Mouse (Mus musculus) intestine, postnatal 0 days (tissue): ENCODE data around the gene Chka. TPM values are rescaled to one million over a fixed set of nuclear protein-coding genes. Genes with fewer than 3 reads are reported as not detected.

Experiments
- ATAC-seq: fragments of 200-750 bp; cut with Nextera tagmentation; 2 replicates; pipeline ENCODE4 v1.8.0; 2017; ENCODE audit warnings: mild to moderate bottlenecking, moderate TSS enrichment, moderate library complexity
- H3K27ac ChIP-seq: fragments of 300-500 bp; sonication (generic); 2 replicates; pipeline ENCODE4 v1.5.1; 2014; ENCODE audit warnings: mild to moderate bottlenecking, low read depth, low read length, moderate library complexity
- H3K27me3 ChIP-seq: fragments of 300-500 bp; sonication (generic); replicated peaks from 2 replicates; pipeline ENCODE4 v1.6.1; 2014; ENCODE audit warnings: low read length, mixed read lengths; ENCODE audit not compliant: control insufficient read depth, insufficient read depth
- H3K36me3 ChIP-seq: fragments of 300-500 bp; sonication (generic); 2 replicates; pipeline ENCODE4 v1.6.1; 2014; ENCODE audit warnings: mild to moderate bottlenecking, moderate library complexity; ENCODE audit not compliant: control insufficient read depth, insufficient read depth
- H3K4me1 ChIP-seq: fragments of 300-500 bp; sonication (generic); replicated peaks from 2 replicates; pipeline ENCODE4 v1.6.1; 2014; ENCODE audit warnings: antibody characterized with exemption, low read length, mixed read lengths; ENCODE audit not compliant: control insufficient read depth, insufficient read depth
- H3K4me2 ChIP-seq: fragments of 300-500 bp; sonication (generic); replicated peaks from 2 replicates; pipeline ENCODE4 v1.6.1; 2014; ENCODE audit warnings: low read depth, mild to moderate bottlenecking, moderate library complexity
- H3K4me3 ChIP-seq: fragments of 300-500 bp; sonication (generic); 2 replicates; pipeline ENCODE4 v1.5.1; 2014; ENCODE audit warnings: low read depth, low read length
- H3K9ac ChIP-seq: fragments of 300-500 bp; sonication (generic); 2 replicates; pipeline ENCODE4 v1.6.1; 2014; ENCODE audit warnings: mild to moderate bottlenecking, low read depth, low read length
- H3K9me3 ChIP-seq: fragments of 300-500 bp; sonication (generic); 2 replicates; pipeline ENCODE4 v1.6.1; 2016; ENCODE audit warnings: mixed run types; ENCODE audit not compliant: control insufficient read depth
- CTCF ChIP-seq: sonication (generic); IDR thresholded peaks from 2 replicates; pipeline ENCODE4 v1.5.1; 2016; ENCODE audit warnings: low read depth, mild to moderate bottlenecking, control low read depth, antibody characterized with exemption, moderate library complexity
- WGBS: fragments of 180-500 bp; shearing (Covaris S2); extraction: QIAGEN DNeasy Blood & Tissue Kit; methylation state at CpG from one replicate; pipeline ENCODE4 v1.1.7; 2014; 5-methylcytosine and 5-hydroxymethylcytosine counted together
- polyA plus RNA-seq: library from polyadenylated mRNA; unstranded; fragments of >200 nt; fragmentation: Nextera tagmentation; extraction: Ambion mirVana; gene quantifications from 2 replicates; pipeline ENCODE4 v1.2.1, GENCODE M21; 2015

Chka gene
- polyA plus RNA-seq, 1 experiment from 2014 or later = 113 TPM

- Histone ChIP-seq H3K4me1 (peaks cover 15% of the 10 kb centered on the region; the same call in 1 of the 2 replicates), H3K4me2 (peak overlapping the region; percentile 51; the same call in 1 of the 2 replicates), H3K27ac (0 out of 2 replicates have a peak overlapping the region, but pooled peaks have one; percentile 55), H3K27me3 (no peaks in the 10 kb centered on the region), H3K4me3 (no peak overlapping the region), H3K9me3 (no peaks in the 10 kb centered on the region), H3K9ac (no peak overlapping the region), H3K36me3 (no peaks in the 10 kb centered on the region; the same call in 1 of the 2 replicates)
- no peak for TF ChIP-seq CTCF
- WGBS = 79% methylated on average over 4 of the region's 4 CpGs
- ATAC-seq = no peak
Observed at GRCm38 (mm10) chr19:3928779-3929178, 77.2 kb downstream of the Chka start.

GRCm38 (mm10) chr19:3929211-3929941 is 77.8 kb downstream of the Chka start, which contains the start of gene Aldh3b1:
TSS of gene Aldh3b1 (minus strand) at chr19:3929808.
- no peak for TF ChIP-seq CTCF
- WGBS = 30% methylated on average over 12 of the region's 12 CpGs
- H3K27me3 ChIP-seq = no peaks in the 10 kb centered on the region
- no peaks in the 10 kb centered on the region; the same call in 1 of the 2 replicates for H3K36me3 ChIP-seq
- H3K9ac ChIP-seq = no peak within 1 kb of the TSS
- H3K9me3 ChIP-seq = no peaks in the 10 kb centered on the region
- peaks cover 15% of the 10 kb centered on the region; the same call in 1 of the 2 replicates for H3K4me1 ChIP-seq
- H3K4me3 ChIP-seq = no peak within 1 kb of the TSS
- H3K4me2 ChIP-seq = peak within 1 kb of the TSS; percentile 51
- peak within 1 kb of the TSS; percentile 55 for H3K27ac ChIP-seq
- peak; percentile 65 for ATAC-seq

GRCm38 (mm10) chr19:3930262-3931057 is 78.9 kb downstream of the Chka start:
- Histone ChIP-seq H3K4me1 (peaks cover 15% of the 10 kb centered on the region; the same call in 1 of the 2 replicates), H3K36me3 (no peaks in the 10 kb centered on the region; the same call in 1 of the 2 replicates), H3K9ac (no peak overlapping the region), H3K4me2 (no peak overlapping the region), H3K4me3 (no peak overlapping the region), H3K27me3 (no peaks in the 10 kb centered on the region), H3K9me3 (no peaks in the 10 kb centered on the region), H3K27ac (peak overlapping the region; percentile 55; the same call in 1 of the 2 replicates)
- ATAC-seq = no peak
- no peak for TF ChIP-seq CTCF
- 70% methylated on average over 21 of the region's 21 CpGs for WGBS

- Histone ChIP-seq H3K9ac (no peak overlapping the region), H3K9me3 (no peaks in the 10 kb centered on the region), H3K4me1 (peaks cover 11% of the 10 kb centered on the region; the same call in 1 of the 2 replicates), H3K27ac (no peak overlapping the region), H3K4me2 (no peak overlapping the region), H3K36me3 (no peaks in the 10 kb centered on the region; the same call in 1 of the 2 replicates), H3K27me3 (no peaks in the 10 kb centered on the region), H3K4me3 (no peak overlapping the region)
- ATAC-seq = no peak
- 91% methylated on average over 9 of the region's 9 CpGs for WGBS
- TF ChIP-seq CTCF = no peak
Observed at GRCm38 (mm10) chr19:3931716-3932115, 80.1 kb downstream of the Chka start.

DNA sequence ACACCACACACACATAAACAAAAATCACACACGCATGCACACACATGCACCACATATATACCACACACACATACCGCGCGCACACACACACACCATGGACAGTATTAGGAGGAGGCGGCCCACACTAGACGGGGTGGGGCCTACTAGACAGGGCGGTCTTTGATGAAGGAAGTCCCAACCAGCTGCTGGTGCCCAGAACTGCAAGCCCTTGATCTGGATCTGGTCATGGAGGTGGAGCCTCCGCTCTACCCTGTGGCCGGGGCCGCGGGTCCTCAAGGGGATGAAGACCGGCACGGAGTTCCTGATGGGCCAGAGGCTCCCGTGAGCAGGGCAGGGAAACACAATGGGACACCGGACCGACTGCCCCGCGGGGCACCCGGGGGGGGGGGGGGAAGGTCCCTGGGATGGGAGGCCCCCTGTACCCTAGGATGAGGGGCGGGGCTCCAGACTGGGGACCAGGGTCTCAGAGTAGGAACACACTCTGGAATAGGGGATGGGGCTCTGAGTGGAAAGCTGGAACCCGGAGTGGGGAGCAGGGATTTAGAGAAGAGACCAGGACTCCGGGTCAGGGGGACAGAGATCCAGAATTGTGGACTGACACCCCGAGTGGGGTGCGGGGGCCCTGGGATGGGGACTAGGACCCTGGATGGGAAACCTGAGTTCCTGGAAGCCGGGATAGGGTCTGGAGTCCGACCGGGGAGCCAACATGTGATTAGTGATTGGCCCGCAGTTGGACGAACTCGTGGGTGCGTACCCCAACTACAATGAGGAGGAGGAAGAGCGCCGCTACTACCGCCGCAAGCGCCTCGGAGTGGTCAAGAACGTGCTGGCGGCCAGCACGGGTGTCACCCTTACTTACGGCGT is 83.7 kb downstream of the Chka start, which contains the start of gene Unc93b1:
Gene Unc93b1, plus strand, starts transcription at position 155 of the 864 bp plus-strand sequence.
- 0 out of 2 replicates have a peak, but pooled peaks have one; percentile 1 for TF ChIP-seq CTCF
- H3K36me3 ChIP-seq = no peaks in the 10 kb centered on the region
- H3K4me1 ChIP-seq = 0 out of 2 replicates have a peak, but pooled peaks cover under 1% of the 10 kb centered on the region
- H3K9me3 ChIP-seq = no peaks in the 10 kb centered on the region
- peak within 1 kb of the TSS; percentile 64 for H3K4me3 ChIP-seq
- peak within 1 kb of the TSS; percentile 70 for H3K27ac ChIP-seq
- H3K27me3 ChIP-seq = no peaks in the 10 kb centered on the region
- H3K4me2 ChIP-seq = peak within 1 kb of the TSS; percentile 93
- peak within 1 kb of the TSS; percentile 58 for H3K9ac ChIP-seq
- 8% methylated on average over 42 of the region's 42 CpGs for WGBS
- ATAC-seq = peak; percentile 88
